Mouse (Mus musculus): Measurements from ENCODE around the gene Aox3. TPM values are rescaled to one million over a fixed set of nuclear protein-coding genes. Genes with fewer than 3 reads are reported as not detected.

Aox3 gene
- polyA plus RNA-seq, 1 experiment from 2014 or later, result 0.32 TPM

DNA sequence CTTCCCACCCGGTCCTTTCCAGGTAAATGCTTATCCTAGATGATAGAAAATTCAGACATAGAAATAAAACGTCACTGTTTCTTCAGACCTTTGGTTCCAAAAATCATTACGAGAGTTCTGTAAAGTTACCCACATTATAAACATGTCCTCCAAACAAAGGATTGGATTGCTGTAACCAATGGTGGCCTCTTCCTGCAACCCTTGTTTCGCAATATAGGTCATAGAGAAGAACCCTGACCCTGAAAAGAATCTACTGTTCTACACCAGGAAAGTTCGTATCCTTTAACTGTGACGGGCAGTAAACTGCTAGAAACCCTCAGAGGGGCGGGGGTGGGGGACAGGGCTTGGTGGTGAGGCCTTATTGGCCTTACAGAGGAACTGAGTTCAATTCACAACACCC lies 99.9 kb downstream of the Aox3 start:
- no peak overlapping the region for H3K9ac ChIP-seq

DNA sequence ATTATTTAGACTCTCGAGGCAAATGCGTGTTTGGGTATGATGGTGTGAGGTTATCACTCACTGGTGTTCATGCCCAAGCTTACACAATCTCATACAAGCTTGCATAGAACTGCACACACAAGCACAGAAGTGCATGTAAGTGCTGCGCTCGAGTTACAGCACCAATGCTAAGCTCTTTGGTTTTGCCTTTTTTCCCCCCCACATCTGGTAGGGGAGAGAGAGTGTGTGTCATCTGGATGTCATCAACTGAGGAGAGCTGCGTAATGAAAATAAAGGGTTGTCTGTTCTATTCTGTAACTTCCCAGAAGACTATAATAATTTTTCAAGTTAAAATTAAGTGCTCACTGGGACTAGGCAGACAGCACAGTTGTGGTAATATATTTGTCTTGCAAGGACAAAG lies 100.9 kb downstream of the Aox3 start:
- Histone ChIP-seq H3K4me3 (replicated peaks; ENCODE audit: low read length) (no peak overlapping the region), H3K4me2 (replicated peaks) (no peak overlapping the region), H3K36me3 (replicated peaks; ENCODE audit: control insufficient read depth, insufficient read depth) (no peaks in the 10 kb centered on the region), H3K9me3 (ENCODE audit: control insufficient read depth, low read length) (no peaks in the 10 kb centered on the region), H3K4me1 (replicated peaks; ENCODE audit: control insufficient read depth, insufficient read depth, low read length) (no peaks in the 10 kb centered on the region), H3K9ac (no peak overlapping the region), H3K27me3 (ENCODE audit: control insufficient read depth, insufficient read depth, low read length) (no peaks in the 10 kb centered on the region), H3K27ac (no peak overlapping the region)
- no peak for DNase-seq (ENCODE audit: low spot score)
- ATAC-seq (ENCODE audit: low FRiP score), result no peak
- 87% methylated on average over 5 of the region's 5 CpGs for WGBS

More for the DNA sequence above, 99.9 kb downstream of the Aox3 start:
- H3K9me3 ChIP-seq (ENCODE audit: control insufficient read depth, low read length), result no peaks in the 10 kb centered on the region
- DNase-seq (ENCODE audit: low spot score) (no peak), ATAC-seq (ENCODE audit: low FRiP score) (no peak)
- no peaks in the 10 kb centered on the region for H3K36me3 ChIP-seq (replicated peaks; ENCODE audit: control insufficient read depth, insufficient read depth)
- no peak overlapping the region for H3K4me3 ChIP-seq (replicated peaks; ENCODE audit: low read length)
- no peak overlapping the region for H3K27ac ChIP-seq
- H3K4me1 ChIP-seq (replicated peaks; ENCODE audit: control insufficient read depth, insufficient read depth, low read length), result no peaks in the 10 kb centered on the region
- H3K27me3 ChIP-seq (ENCODE audit: control insufficient read depth, insufficient read depth, low read length), result no peaks in the 10 kb centered on the region
- H3K4me2 ChIP-seq (replicated peaks), result no peak overlapping the region
- WGBS, result 86% methylated on average over 7 of the region's 7 CpGs

DNA sequence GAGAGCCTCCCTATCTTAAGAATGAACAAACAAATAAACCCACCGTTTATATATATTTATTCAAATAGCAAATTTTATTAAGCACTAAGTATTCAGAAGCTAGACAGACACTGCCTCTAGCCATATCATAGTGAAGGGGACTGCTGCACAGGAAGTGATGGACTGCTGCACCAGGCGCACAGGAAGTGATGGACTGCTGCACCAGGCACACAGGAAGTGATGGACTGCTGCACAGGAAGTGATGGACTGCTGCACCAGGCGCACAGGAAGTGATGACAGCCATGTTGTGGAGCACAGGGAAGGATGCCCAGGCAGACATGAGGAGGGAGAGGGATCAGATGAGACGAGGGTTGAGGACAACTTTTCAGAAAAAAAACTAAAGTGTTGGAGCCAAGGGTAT lies 102.4 kb downstream of the Aox3 start:
- 94% methylated on average over 4 of the region's 4 CpGs for WGBS
- H3K9ac ChIP-seq, result no peak overlapping the region
- no peaks in the 10 kb centered on the region for H3K4me1 ChIP-seq (replicated peaks; ENCODE audit: control insufficient read depth, insufficient read depth, low read length)
- DNase-seq (ENCODE audit: low spot score) (no peak), ATAC-seq (ENCODE audit: low FRiP score) (no peak)
- no peaks in the 10 kb centered on the region for H3K9me3 ChIP-seq (ENCODE audit: control insufficient read depth, low read length)
- no peak overlapping the region for H3K27ac ChIP-seq
- H3K36me3 ChIP-seq (replicated peaks; ENCODE audit: control insufficient read depth, insufficient read depth), result no peaks in the 10 kb centered on the region
- no peak overlapping the region for H3K4me3 ChIP-seq (replicated peaks; ENCODE audit: low read length)
- H3K27me3 ChIP-seq (ENCODE audit: control insufficient read depth, insufficient read depth, low read length), result no peaks in the 10 kb centered on the region
- no peak overlapping the region for H3K4me2 ChIP-seq (replicated peaks)

DNA sequence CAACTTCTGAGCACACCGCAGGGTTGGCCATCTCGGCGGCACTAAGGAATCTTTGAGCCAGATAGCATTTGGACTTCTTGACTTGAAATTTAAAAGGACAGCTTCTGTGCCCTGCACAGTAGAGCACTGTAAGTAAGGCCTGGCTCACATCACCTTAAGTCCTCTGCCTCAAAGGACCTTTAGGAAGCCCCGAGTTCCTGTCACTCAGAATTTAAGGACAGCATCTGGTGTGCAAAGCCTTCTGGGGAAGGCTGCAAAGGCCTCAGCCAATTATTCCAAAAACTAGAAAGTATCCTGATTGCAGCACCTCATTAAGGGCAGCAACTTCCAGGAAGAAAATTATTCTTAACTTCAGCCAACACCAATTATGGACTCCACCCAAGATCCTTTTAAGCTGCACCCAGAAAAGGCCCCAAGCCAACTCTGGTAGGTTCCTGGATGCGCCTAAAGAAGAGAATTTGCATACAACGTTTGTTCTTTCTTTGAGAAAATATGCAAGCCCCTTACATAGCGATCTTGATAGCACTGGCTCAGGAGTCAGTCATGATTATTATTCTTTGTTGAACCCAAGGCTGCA lies 103.1 kb downstream of the Aox3 start:
- Histone ChIP-seq H3K4me3 (replicated peaks; ENCODE audit: low read length) (no peak overlapping the region), H3K36me3 (replicated peaks; ENCODE audit: control insufficient read depth, insufficient read depth) (no peaks in the 10 kb centered on the region), H3K4me1 (replicated peaks; ENCODE audit: control insufficient read depth, insufficient read depth, low read length) (no peaks in the 10 kb centered on the region), H3K27me3 (ENCODE audit: control insufficient read depth, insufficient read depth, low read length) (no peaks in the 10 kb centered on the region), H3K9ac (no peak overlapping the region), H3K9me3 (ENCODE audit: control insufficient read depth, low read length) (no peaks in the 10 kb centered on the region), H3K4me2 (replicated peaks) (no peak overlapping the region), H3K27ac (no peak overlapping the region)
- WGBS, result 81% methylated on average over 7 of the region's 7 CpGs
- DNase-seq (ENCODE audit: low spot score) (no peak), ATAC-seq (ENCODE audit: low FRiP score) (no peak)

DNA sequence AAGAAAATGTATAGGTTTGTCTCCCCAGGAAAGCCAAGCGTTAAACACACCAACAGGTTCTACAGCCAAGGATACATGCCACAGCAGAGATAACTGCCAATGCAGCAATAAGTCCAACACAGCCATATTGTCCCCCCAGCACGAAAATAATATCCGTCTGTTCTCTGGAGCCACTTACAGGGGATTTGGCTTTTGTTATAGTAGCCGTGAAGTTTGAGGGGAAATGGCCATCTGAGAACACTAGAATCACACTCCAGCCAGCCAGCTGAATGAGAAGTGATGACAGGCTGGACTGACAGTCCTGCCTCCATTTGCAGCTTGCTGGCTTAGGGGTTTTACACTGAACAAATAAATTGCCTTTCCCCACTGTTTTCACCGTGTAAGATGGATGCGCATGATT lies 108.1 kb downstream of the Aox3 start:
- Histone ChIP-seq H3K9me3 (ENCODE audit: control insufficient read depth, low read length) (no peaks in the 10 kb centered on the region), H3K27me3 (ENCODE audit: control insufficient read depth, insufficient read depth, low read length) (no peaks in the 10 kb centered on the region), H3K4me3 (replicated peaks; ENCODE audit: low read length) (no peak overlapping the region), H3K4me1 (replicated peaks; ENCODE audit: control insufficient read depth, insufficient read depth, low read length) (no peaks in the 10 kb centered on the region), H3K9ac (no peak overlapping the region), H3K4me2 (replicated peaks) (no peak overlapping the region), H3K27ac (no peak overlapping the region), H3K36me3 (replicated peaks; ENCODE audit: control insufficient read depth, insufficient read depth) (no peaks in the 10 kb centered on the region)
- WGBS, result 76% methylated on average over 6 of the region's 6 CpGs
- DNase-seq (ENCODE audit: low spot score), result no peak
- ATAC-seq (ENCODE audit: low FRiP score), result no peak

DNA sequence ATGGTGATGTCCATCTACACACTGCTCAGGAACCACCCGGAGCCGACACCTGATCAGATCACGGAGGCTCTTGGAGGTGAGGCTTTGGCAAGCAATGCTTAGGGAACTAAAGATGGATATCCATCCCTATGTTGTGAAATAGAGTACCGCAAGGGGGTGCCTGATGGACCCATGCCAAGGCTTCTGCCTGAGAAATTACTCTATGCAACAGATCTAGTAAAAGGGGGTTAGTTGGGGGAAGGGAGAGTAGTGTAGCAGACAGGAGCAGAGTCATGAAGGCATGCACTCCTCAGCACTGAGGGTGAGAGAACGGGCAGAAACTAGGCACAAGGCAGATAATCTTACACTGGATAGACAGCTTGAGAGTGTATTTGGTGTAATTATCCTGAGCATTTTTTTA lies 108.9 kb downstream of the Aox3 start:
- H3K4me3 ChIP-seq (replicated peaks; ENCODE audit: low read length), result no peak overlapping the region
- H3K9me3 ChIP-seq (ENCODE audit: control insufficient read depth, low read length), result no peaks in the 10 kb centered on the region
- 82% methylated on average over 5 of the region's 5 CpGs for WGBS
- no peak overlapping the region for H3K9ac ChIP-seq
- DNase-seq (ENCODE audit: low spot score) (no peak), ATAC-seq (ENCODE audit: low FRiP score) (no peak)
- H3K4me2 ChIP-seq (replicated peaks), result no peak overlapping the region
- no peaks in the 10 kb centered on the region for H3K4me1 ChIP-seq (replicated peaks; ENCODE audit: control insufficient read depth, insufficient read depth, low read length)
- H3K27ac ChIP-seq, result no peak overlapping the region
- H3K36me3 ChIP-seq (replicated peaks; ENCODE audit: control insufficient read depth, insufficient read depth), result no peaks in the 10 kb centered on the region
- H3K27me3 ChIP-seq (ENCODE audit: control insufficient read depth, insufficient read depth, low read length), result no peaks in the 10 kb centered on the region

DNA sequence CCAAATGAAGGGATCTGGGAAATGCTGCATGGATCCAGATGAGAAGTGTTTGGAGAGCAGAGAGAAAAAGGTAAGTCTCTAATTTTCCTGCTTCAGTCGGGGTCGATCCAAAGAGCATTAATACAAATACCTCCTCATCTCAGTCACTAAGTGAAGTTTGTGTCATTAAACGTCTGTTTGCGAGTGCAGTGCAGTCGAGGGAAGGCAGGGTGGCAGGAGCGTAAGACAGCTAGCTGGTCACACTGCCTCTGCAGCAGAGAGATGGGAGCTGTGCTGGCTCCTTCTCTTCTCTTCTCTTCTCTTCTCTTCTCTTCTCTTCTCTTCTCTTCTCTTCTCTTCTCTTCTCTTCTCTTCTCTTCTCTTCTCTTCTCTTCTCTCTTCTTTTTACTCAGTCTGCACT lies 115.2 kb downstream of the Aox3 start:
- no peak overlapping the region for H3K9ac ChIP-seq
- no peak overlapping the region for H3K27ac ChIP-seq
- H3K36me3 ChIP-seq (replicated peaks; ENCODE audit: control insufficient read depth, insufficient read depth), result no peaks in the 10 kb centered on the region
- WGBS, result 81% methylated on average over 6 of the region's 6 CpGs
- DNase-seq (ENCODE audit: low spot score) (no peak), ATAC-seq (ENCODE audit: low FRiP score) (no peak)
- H3K9me3 ChIP-seq (ENCODE audit: control insufficient read depth, low read length), result no peaks in the 10 kb centered on the region
- no peaks in the 10 kb centered on the region for H3K4me1 ChIP-seq (replicated peaks; ENCODE audit: control insufficient read depth, insufficient read depth, low read length)
- no peaks in the 10 kb centered on the region for H3K27me3 ChIP-seq (ENCODE audit: control insufficient read depth, insufficient read depth, low read length)
- H3K4me3 ChIP-seq (replicated peaks; ENCODE audit: low read length), result no peak overlapping the region
- no peak overlapping the region for H3K4me2 ChIP-seq (replicated peaks)

DNA sequence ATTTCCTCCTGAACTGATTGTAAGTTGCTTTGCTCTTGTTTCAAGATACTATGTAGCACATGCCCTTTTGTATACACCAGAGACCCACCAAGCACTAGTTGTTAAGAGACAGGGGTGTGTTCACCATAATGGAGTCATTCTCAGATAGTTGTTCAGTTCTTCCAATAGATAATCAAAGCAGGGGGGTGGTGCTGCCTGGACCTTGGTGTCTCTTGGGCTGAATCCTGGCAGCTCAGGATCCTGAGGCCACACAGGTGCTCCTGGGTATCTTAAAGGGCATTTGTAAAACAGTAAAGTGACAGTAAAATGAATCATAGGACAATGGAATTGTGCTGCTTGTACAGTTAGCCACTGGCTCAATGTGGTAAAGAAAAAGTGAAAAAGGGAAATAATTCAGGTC lies 116.0 kb downstream of the Aox3 start:
- no peak for ATAC-seq (ENCODE audit: low FRiP score)
- no peak for DNase-seq (ENCODE audit: low spot score)
- no peak overlapping the region for H3K4me2 ChIP-seq (replicated peaks)

DNA sequence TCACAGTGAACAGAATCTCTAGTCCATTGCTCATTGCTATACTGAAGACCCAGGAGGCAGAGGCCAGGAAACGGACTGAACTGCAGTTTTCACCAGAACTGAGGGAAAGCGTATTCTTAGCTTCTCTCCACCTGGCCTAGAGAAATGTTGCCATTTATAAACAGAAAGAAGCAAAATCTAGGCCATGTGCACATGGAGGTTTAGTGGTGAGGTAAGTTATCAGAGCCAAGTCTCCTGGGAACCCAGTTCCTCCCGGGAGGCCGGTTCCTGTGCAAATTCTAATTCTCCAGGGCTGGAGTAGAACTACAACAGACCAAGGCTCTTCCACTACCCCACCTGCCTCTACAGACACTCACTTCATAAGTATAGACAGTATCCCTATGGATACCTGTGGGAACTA lies 116.8 kb downstream of the Aox3 start:
- Histone ChIP-seq H3K36me3 (replicated peaks; ENCODE audit: control insufficient read depth, insufficient read depth) (no peaks in the 10 kb centered on the region), H3K4me3 (replicated peaks; ENCODE audit: low read length) (no peak overlapping the region), H3K27me3 (ENCODE audit: control insufficient read depth, insufficient read depth, low read length) (no peaks in the 10 kb centered on the region), H3K4me2 (replicated peaks) (no peak overlapping the region), H3K9ac (no peak overlapping the region), H3K9me3 (ENCODE audit: control insufficient read depth, low read length) (no peaks in the 10 kb centered on the region), H3K4me1 (replicated peaks; ENCODE audit: control insufficient read depth, insufficient read depth, low read length) (no peaks in the 10 kb centered on the region), H3K27ac (no peak overlapping the region)
- no peak for ATAC-seq (ENCODE audit: low FRiP score)
- no peak for DNase-seq (ENCODE audit: low spot score)
- WGBS, result 86% methylated on average over 4 of the region's 4 CpGs

More for the DNA sequence above, 116.0 kb downstream of the Aox3 start:
- no peaks in the 10 kb centered on the region for H3K36me3 ChIP-seq (replicated peaks; ENCODE audit: control insufficient read depth, insufficient read depth)
- H3K4me1 ChIP-seq (replicated peaks; ENCODE audit: control insufficient read depth, insufficient read depth, low read length), result no peaks in the 10 kb centered on the region
- no peak overlapping the region for H3K4me3 ChIP-seq (replicated peaks; ENCODE audit: low read length)
- H3K27ac ChIP-seq, result no peak overlapping the region
- H3K9ac ChIP-seq, result no peak overlapping the region
- no peaks in the 10 kb centered on the region for H3K9me3 ChIP-seq (ENCODE audit: control insufficient read depth, low read length)
- H3K27me3 ChIP-seq (ENCODE audit: control insufficient read depth, insufficient read depth, low read length), result no peaks in the 10 kb centered on the region

DNA sequence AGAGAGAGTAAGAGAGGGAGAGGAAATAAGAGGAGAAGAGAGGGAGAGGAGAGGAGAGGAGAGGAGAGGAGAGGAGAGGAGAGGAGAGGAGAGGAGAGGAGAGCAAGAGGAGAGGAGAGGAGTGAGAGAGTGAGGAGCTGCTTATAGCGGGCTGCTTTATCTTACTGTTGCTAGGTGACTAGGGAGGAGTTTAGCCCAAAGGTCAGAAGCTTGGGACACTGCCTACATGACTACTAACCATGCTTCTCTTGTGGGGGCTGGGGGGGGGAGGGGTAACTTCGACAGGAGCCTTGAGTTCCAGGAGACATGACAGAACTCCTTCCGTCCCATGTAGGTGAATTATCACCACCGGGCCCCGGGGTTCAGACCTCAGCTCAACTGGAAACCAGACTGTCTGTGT lies 117.6 kb downstream of the Aox3 start:
- Histone ChIP-seq H3K36me3 (replicated peaks; ENCODE audit: control insufficient read depth, insufficient read depth) (no peaks in the 10 kb centered on the region), H3K9ac (no peak overlapping the region), H3K4me2 (replicated peaks) (no peak overlapping the region), H3K27ac (no peak overlapping the region), H3K4me1 (replicated peaks; ENCODE audit: control insufficient read depth, insufficient read depth, low read length) (no peaks in the 10 kb centered on the region), H3K27me3 (ENCODE audit: control insufficient read depth, insufficient read depth, low read length) (no peaks in the 10 kb centered on the region), H3K9me3 (ENCODE audit: control insufficient read depth, low read length) (no peaks in the 10 kb centered on the region), H3K4me3 (replicated peaks; ENCODE audit: low read length) (no peak overlapping the region)
- 52% methylated on average over 5 of the region's 5 CpGs for WGBS
- no peak for ATAC-seq (ENCODE audit: low FRiP score)
- no peak for DNase-seq (ENCODE audit: low spot score)

Data from hindbrain, embryonic 14.5 days (tissue).